Mouse (Mus musculus): ENCODE results near the gene Zfp618.

DNA sequence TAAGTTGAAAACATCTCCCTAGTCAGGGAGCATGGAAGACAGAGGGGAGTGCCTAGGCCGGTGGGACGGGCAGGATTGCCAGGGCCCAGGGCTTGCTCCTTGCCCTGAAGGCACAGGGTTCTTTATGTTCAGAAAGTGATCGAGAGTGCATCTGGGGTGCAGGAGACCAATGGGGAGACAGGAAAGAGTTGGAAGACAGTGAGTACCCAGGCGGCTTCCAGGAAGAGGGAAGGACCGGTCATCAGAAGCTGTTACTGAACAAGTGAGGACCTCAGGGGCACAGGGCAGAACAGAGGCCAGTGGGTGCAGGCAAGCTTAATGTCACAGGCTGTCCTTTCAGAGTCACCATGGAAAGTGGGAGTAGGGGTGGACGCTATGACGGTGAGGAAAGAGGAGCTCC, 192.8 kb downstream of the Zfp618 start:
- TF ChIP-seq CTCF (IDR thresholded peaks at IDR 0.05; ENCODE audit: low read depth) (no peak), EP300 (optimal IDR thresholded peaks at IDR 0.05) (no peak)
